Mouse (Mus musculus) liver, postnatal 0 days (tissue): Measurements from ENCODE around the gene Nkiras1.

Source experiments
- CTCF ChIP-seq: sonication (generic); IDR thresholded peaks from 2 replicates; pipeline ENCODE4 v1.5.1; 2016; ENCODE audit warnings: antibody characterized with exemption, low read depth
- EP300 ChIP-seq: IDR thresholded peaks from 2 replicates; pipeline ENCODE4 v1.6.1; 2016; ENCODE audit warnings: antibody characterized with exemption, low read depth, mild to moderate bottlenecking

DNA sequence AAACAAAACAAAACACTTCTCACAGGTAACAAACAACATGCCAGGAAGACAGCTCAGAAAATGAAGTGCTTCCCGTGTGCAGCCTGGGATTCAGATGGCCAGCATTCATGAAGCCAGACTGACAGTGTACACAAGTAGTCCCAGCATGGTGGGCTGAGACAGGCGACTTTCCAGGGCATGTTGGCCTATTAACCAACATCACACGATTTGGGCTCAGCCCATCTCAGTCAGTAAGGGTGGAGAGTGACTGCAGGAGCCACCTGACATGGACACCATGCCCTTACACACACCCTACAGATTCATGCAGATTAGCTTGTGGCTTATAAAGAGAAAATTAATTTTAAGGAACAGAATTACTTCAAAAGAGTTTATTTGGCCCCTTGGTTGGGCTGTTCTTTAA lies 31.8 kb downstream of the Nkiras1 start:
- TF ChIP-seq CTCF (no peak), EP300 (no peak)
